Mouse (Mus musculus): Measurements from ENCODE around the gene Zfp276. TPM values are rescaled to one million over a fixed set of nuclear protein-coding genes. Genes with fewer than 3 reads are reported as not detected.
A peak's percentile ranks its signal among the peaks of the same experiment; 100 is the strongest.

Gene Zfp276
- polyA plus RNA-seq, 1 experiment from 2014 or later = 18.8 TPM

DNA sequence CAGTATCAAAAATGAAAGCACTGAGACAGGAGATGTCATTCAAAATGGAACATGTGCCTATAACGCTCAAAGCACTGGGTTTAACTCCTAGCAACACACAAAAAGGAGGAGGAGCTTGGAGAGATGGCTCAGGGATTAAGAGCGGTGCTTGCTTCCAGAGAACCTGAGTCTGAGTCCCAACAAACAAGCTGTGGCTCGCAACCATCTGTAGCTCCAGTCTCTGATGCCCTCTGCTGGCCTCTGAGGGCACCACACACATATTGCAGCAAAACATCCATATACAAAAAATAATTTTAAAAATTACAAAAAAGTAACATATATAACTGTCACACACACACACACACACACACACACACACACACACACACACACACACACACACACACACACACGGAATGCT is 36.2 kb downstream of the Zfp276 start:
- Histone ChIP-seq H3K4me1 (ENCODE audit: control insufficient read depth, insufficient read depth, low read length) (no peaks in the 10 kb centered on the region), H3K4me2 (ENCODE audit: low read depth, severe bottlenecking) (no peak overlapping the region), H3K9ac (ENCODE audit: low read length) (no peak overlapping the region), H3K27ac (replicated peaks; ENCODE audit: low read depth, low read length) (no peak overlapping the region), H3K9me3 (ENCODE audit: control insufficient read depth, low read length) (no peaks in the 10 kb centered on the region), H3K36me3 (ENCODE audit: control insufficient read depth, insufficient read depth, low read length) (peaks cover 16% of the 10 kb centered on the region; the same call in 1 of the 2 replicates), H3K27me3 (ENCODE audit: control insufficient read depth, insufficient read depth, low read length) (no peaks in the 10 kb centered on the region), H3K4me3 (ENCODE audit: low read depth, low read length) (no peak overlapping the region)
- WGBS = 85% methylated on average over 4 of the region's 4 CpGs
- no peak for ATAC-seq (ENCODE audit: insufficient number of reproducible peaks, low FRiP score, low TSS enrichment, low read depth)
- DNase-seq (ENCODE audit: low spot score) = no peak

DNA sequence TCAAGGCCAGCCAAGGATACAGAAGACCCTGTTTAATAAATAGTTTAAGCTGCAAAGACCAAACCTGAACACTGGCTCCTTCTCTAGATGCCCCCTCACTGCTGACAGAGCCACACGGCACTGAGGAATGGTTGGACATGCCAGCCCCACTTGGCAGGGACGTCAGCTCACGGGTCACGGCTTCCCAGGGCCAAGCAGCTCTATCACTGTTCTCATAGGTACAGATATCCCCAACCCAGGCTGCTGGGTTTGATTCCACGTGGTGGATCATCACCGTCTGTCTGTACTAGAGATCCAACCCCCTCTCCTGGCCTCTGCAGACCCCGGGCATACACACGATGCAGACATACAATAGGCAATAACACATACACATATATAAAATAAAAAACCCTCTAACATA is 36.7 kb downstream of the Zfp276 start:
- Histone ChIP-seq H3K9ac (ENCODE audit: low read length) (no peak overlapping the region), H3K9me3 (ENCODE audit: control insufficient read depth, low read length) (no peaks in the 10 kb centered on the region), H3K4me1 (ENCODE audit: control insufficient read depth, insufficient read depth, low read length) (no peaks in the 10 kb centered on the region), H3K27ac (replicated peaks; ENCODE audit: low read depth, low read length) (no peak overlapping the region), H3K4me3 (ENCODE audit: low read depth, low read length) (no peak overlapping the region), H3K4me2 (ENCODE audit: low read depth, severe bottlenecking) (no peak overlapping the region), H3K27me3 (ENCODE audit: control insufficient read depth, insufficient read depth, low read length) (no peaks in the 10 kb centered on the region), H3K36me3 (ENCODE audit: control insufficient read depth, insufficient read depth, low read length) (peaks cover 16% of the 10 kb centered on the region; the same call in 1 of the 2 replicates)
- DNase-seq (ENCODE audit: low spot score) (no peak), ATAC-seq (ENCODE audit: insufficient number of reproducible peaks, low FRiP score, low TSS enrichment, low read depth) (no peak)
- 93% methylated on average over 8 of the region's 8 CpGs for WGBS

DNA sequence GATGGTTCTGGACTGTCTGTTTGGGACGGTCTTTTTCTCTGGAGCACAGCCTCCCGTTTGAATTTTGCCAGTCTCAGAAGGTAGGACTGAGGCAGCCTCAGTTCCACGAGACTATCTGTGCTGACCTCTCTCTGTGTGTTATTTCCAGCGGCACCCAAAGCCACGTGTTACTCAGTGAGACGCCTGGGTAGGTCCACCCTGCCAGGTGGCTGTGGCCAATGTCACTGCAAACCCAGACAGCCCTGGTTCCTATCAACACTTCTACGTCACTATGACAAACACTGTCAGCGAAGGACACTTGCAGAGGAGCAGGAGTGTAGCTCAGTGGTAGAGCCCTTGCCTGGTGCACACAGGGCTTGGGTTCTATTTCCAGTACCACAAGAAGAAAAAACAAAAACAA is 37.7 kb downstream of the Zfp276 start:
- Histone ChIP-seq H3K4me1 (ENCODE audit: control insufficient read depth, insufficient read depth, low read length) (no peaks in the 10 kb centered on the region), H3K4me2 (ENCODE audit: low read depth, severe bottlenecking) (no peak overlapping the region), H3K9ac (ENCODE audit: low read length) (no peak overlapping the region), H3K36me3 (ENCODE audit: control insufficient read depth, insufficient read depth, low read length) (peaks cover 16% of the 10 kb centered on the region; the same call in 1 of the 2 replicates), H3K27ac (replicated peaks; ENCODE audit: low read depth, low read length) (no peak overlapping the region), H3K9me3 (ENCODE audit: control insufficient read depth, low read length) (no peaks in the 10 kb centered on the region), H3K4me3 (ENCODE audit: low read depth, low read length) (no peak overlapping the region), H3K27me3 (ENCODE audit: control insufficient read depth, insufficient read depth, low read length) (no peaks in the 10 kb centered on the region)
- ATAC-seq (ENCODE audit: insufficient number of reproducible peaks, low FRiP score, low TSS enrichment, low read depth) = no peak
- DNase-seq (ENCODE audit: low spot score) = no peak
- 85% methylated on average over 8 of the region's 8 CpGs for WGBS

DNA sequence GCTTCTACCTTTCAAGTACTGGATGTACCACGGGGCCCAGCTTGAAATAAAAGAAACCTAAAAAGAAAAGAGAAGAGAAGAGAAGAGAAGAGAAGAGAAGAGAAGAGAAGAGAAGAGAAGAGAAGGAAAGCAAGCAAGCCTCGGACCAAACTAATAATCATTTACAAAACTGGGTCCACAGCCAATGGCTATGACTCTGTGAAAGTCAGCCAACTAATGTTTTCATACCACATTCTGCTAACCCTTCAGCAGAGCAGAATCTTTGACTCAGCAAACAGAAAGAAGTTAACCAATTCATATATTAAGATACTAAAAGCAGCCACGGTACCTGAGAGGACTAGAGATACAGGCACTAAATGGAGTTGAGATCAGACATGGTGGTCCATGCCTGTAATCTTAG is 38.3 kb downstream of the Zfp276 start:
- Histone ChIP-seq H3K36me3 (ENCODE audit: control insufficient read depth, insufficient read depth, low read length) (peaks cover 16% of the 10 kb centered on the region; the same call in 1 of the 2 replicates), H3K4me3 (ENCODE audit: low read depth, low read length) (no peak overlapping the region), H3K4me2 (ENCODE audit: low read depth, severe bottlenecking) (no peak overlapping the region), H3K9me3 (ENCODE audit: control insufficient read depth, low read length) (no peaks in the 10 kb centered on the region), H3K9ac (ENCODE audit: low read length) (no peak overlapping the region), H3K27me3 (ENCODE audit: control insufficient read depth, insufficient read depth, low read length) (no peaks in the 10 kb centered on the region), H3K4me1 (ENCODE audit: control insufficient read depth, insufficient read depth, low read length) (no peaks in the 10 kb centered on the region), H3K27ac (replicated peaks; ENCODE audit: low read depth, low read length) (no peak overlapping the region)
- no peak for ATAC-seq (ENCODE audit: insufficient number of reproducible peaks, low FRiP score, low TSS enrichment, low read depth)
- no peak for DNase-seq (ENCODE audit: low spot score)
- 89% methylated on average over 3 of the region's 3 CpGs for WGBS

DNA sequence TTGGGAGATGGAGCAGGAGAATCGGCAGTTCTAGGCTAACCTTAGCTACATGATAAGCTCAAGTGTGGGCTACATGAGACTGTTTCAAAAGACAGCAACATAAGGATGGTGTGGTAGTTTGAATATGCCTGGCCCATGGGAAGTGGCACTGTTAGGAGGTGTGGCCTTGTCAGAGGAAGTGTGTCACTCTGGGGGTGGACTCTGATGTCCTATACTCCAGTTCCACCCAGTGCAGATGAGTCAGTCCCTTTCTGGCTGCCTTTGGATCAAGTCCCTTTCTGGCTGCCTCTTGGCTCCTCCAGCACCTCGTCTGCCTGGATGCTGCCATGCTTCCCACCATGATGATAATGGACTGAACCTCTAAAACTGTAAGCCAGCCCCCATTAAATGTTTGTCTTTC is 38.8 kb downstream of the Zfp276 start:
- ATAC-seq (ENCODE audit: insufficient number of reproducible peaks, low FRiP score, low TSS enrichment, low read depth) = no peak
- Histone ChIP-seq H3K36me3 (ENCODE audit: control insufficient read depth, insufficient read depth, low read length) (peaks cover 16% of the 10 kb centered on the region; the same call in 1 of the 2 replicates), H3K27me3 (ENCODE audit: control insufficient read depth, insufficient read depth, low read length) (no peaks in the 10 kb centered on the region), H3K27ac (replicated peaks; ENCODE audit: low read depth, low read length) (no peak overlapping the region), H3K4me1 (ENCODE audit: control insufficient read depth, insufficient read depth, low read length) (no peaks in the 10 kb centered on the region), H3K4me2 (ENCODE audit: low read depth, severe bottlenecking) (no peak overlapping the region), H3K4me3 (ENCODE audit: low read depth, low read length) (no peak overlapping the region), H3K9ac (ENCODE audit: low read length) (no peak overlapping the region), H3K9me3 (ENCODE audit: control insufficient read depth, low read length) (no peaks in the 10 kb centered on the region)
- DNase-seq (ENCODE audit: low spot score) = no peak
- 92% methylated on average over 2 of the region's 2 CpGs for whole genome bisulfite sequencing

DNA sequence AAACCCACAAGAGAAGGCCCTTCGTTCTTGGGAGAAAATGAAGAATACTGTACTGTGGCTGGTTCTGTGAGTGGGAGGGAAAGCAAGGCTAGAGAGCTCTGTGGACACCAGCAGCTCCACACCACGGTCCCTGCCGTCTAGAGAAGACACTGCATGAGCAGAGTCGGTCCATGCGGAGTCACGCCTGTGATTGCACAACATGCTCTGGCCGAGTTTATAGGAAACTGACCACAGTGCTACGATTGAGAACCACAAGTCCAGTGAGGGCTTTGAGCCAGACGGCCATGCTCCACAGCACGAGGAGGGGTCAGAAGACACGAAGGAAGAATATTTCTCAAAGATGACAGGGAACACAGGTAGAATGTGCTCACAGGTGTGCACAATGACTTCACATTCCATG is 44.3 kb downstream of the Zfp276 start:
- Histone ChIP-seq H3K9ac (ENCODE audit: low read length) (no peak overlapping the region), H3K4me1 (ENCODE audit: control insufficient read depth, insufficient read depth, low read length) (no peaks in the 10 kb centered on the region), H3K27me3 (ENCODE audit: control insufficient read depth, insufficient read depth, low read length) (no peaks in the 10 kb centered on the region), H3K4me2 (ENCODE audit: low read depth, severe bottlenecking) (no peak overlapping the region), H3K27ac (replicated peaks; ENCODE audit: low read depth, low read length) (no peak overlapping the region), H3K36me3 (ENCODE audit: control insufficient read depth, insufficient read depth, low read length) (peaks cover 5% of the 10 kb centered on the region), H3K9me3 (ENCODE audit: control insufficient read depth, low read length) (no peaks in the 10 kb centered on the region), H3K4me3 (ENCODE audit: low read depth, low read length) (no peak overlapping the region)
- whole genome bisulfite sequencing = 95% methylated on average over 11 of the region's 11 CpGs
- ATAC-seq (ENCODE audit: insufficient number of reproducible peaks, low FRiP score, low TSS enrichment, low read depth) = no peak
- DNase-seq (ENCODE audit: low spot score) = no peak

DNA sequence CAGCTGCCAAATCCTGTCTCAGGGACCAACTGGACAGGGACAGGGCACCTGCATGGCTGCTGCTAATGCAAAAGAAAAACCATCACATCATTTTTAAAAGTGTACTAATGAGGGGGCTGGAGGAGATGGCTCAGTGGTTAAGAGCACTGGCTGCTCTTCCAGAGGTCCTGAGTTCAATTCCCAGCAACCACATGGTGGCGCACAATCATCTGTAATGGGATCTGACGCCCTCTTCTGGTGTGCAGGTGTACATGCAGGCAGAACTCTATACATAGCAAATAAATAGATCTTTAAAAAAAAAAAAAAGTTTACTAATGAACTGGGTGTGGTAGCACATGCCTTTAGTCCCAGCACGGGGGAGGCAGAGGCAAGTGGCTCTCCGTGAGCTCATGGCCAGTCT is 54.7 kb downstream of the Zfp276 start:
- Histone ChIP-seq H3K9ac (ENCODE audit: low read length) (no peak overlapping the region), H3K27me3 (ENCODE audit: control insufficient read depth, insufficient read depth, low read length) (no peaks in the 10 kb centered on the region), H3K4me2 (ENCODE audit: low read depth, severe bottlenecking) (no peak overlapping the region), H3K9me3 (ENCODE audit: control insufficient read depth, low read length) (no peaks in the 10 kb centered on the region), H3K27ac (replicated peaks; ENCODE audit: low read depth, low read length) (no peak overlapping the region), H3K36me3 (ENCODE audit: control insufficient read depth, insufficient read depth, low read length) (peaks cover 8% of the 10 kb centered on the region), H3K4me3 (ENCODE audit: low read depth, low read length) (no peak overlapping the region), H3K4me1 (ENCODE audit: control insufficient read depth, insufficient read depth, low read length) (no peaks in the 10 kb centered on the region)
- DNase-seq (ENCODE audit: low spot score) (no peak), ATAC-seq (ENCODE audit: insufficient number of reproducible peaks, low FRiP score, low TSS enrichment, low read depth) (no peak)
- 71% methylated on average over 4 of the region's 4 CpGs for WGBS

DNA sequence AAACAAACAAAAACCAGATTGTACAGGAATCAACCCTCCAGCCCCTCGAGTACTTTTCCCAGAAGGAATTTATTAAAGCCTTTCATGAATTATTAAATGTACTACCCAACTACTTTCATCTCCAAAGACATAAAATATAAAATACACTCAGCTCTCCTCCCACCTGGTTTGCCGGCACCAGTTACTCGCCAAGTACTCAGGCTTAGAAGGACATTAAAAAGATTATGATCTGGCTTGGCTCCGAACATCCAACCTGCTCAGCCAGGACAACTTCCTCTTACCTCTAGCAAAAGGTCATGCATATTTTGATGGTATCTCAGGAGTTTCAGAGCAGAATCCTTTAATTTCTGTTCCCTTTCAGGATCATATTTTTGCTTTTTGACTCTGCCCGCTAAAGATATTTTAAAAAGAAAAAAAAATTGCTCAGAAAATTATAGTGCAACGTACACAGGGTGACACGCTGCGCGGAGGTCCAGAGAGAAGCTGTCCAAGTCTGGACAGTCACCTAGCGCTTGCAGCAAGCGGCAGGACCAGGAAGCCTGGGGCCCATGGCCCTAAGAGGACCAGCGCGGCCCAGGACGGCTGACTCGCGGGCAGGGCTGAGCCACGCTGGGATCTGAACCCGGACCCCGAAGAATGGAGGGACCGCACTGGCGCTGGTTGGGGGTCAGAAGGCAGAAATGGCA is 63.9 kb downstream of the Zfp276 start:
- 5% methylated on average over 21 of the region's 21 CpGs for WGBS
- H3K4me1 ChIP-seq (ENCODE audit: control insufficient read depth, insufficient read depth, low read length) = 0 out of 2 replicates have a peak, but pooled peaks cover 6% of the 10 kb centered on the region
- DNase-seq (ENCODE audit: low spot score) (no peak), ATAC-seq (ENCODE audit: insufficient number of reproducible peaks, low FRiP score, low TSS enrichment, low read depth) (peak; percentile 68)
- no peaks in the 10 kb centered on the region for H3K27me3 ChIP-seq (ENCODE audit: control insufficient read depth, insufficient read depth, low read length)
- peak overlapping the region; percentile 63 for H3K4me3 ChIP-seq (ENCODE audit: low read depth, low read length)
- peak overlapping the region; percentile 58 for H3K4me2 ChIP-seq (ENCODE audit: low read depth, severe bottlenecking)
- no peak overlapping the region for H3K27ac ChIP-seq (replicated peaks; ENCODE audit: low read depth, low read length)
- no peaks in the 10 kb centered on the region for H3K9me3 ChIP-seq (ENCODE audit: control insufficient read depth, low read length)
- no peaks in the 10 kb centered on the region for H3K36me3 ChIP-seq (ENCODE audit: control insufficient read depth, insufficient read depth, low read length)
- H3K9ac ChIP-seq (ENCODE audit: low read length) = peak overlapping the region; percentile 75

DNA sequence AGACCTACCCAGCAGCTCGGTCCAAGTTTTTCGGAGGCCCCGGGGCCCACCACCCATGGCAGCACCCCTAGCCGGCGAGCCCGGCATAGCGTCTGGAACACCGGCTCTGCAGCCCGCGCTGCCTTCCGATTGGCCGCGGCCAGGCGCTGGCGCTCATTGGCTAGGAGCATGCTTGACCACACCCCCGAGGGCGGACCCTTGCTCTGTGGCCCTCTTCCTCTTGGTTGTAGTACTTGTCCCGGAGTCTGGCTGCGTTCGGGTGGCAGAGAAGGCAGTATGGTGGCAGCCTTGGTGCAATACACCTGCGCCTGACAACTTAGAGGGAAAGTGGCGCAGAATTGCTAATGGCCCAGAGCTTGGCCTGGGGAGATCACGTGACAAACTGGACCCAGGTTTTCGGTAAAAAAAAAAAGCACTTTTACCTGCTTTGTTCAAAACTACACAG is 64.5 kb downstream of the Zfp276 start, which contains the start of gene Fanca:
TSS of gene Fanca (minus strand) at position 110 of the 445 bp plus-strand sequence.
- WGBS = under 1% methylated on average over 24 of the region's 24 CpGs
- ATAC-seq (ENCODE audit: insufficient number of reproducible peaks, low FRiP score, low TSS enrichment, low read depth) (peak; percentile 96), DNase-seq (ENCODE audit: low spot score) (peak; percentile 97)
- no peak within 1 kb of the TSS for H3K27ac ChIP-seq (replicated peaks; ENCODE audit: low read depth, low read length)
- H3K9me3 ChIP-seq (ENCODE audit: control insufficient read depth, low read length) = no peaks in the 10 kb centered on the region
- H3K27me3 ChIP-seq (ENCODE audit: control insufficient read depth, insufficient read depth, low read length) = no peaks in the 10 kb centered on the region
- peak within 1 kb of the TSS; percentile 75 for H3K9ac ChIP-seq (ENCODE audit: low read length)
- H3K4me3 ChIP-seq (ENCODE audit: low read depth, low read length) = peak within 1 kb of the TSS; percentile 63
- H3K4me1 ChIP-seq (ENCODE audit: control insufficient read depth, insufficient read depth, low read length) = 0 out of 2 replicates have a peak, but pooled peaks cover 6% of the 10 kb centered on the region
- H3K4me2 ChIP-seq (ENCODE audit: low read depth, severe bottlenecking) = peak within 1 kb of the TSS; percentile 58
- no peaks in the 10 kb centered on the region for H3K36me3 ChIP-seq (ENCODE audit: control insufficient read depth, insufficient read depth, low read length)

Data from limb, embryonic 11.5 days (tissue).